Mouse (Mus musculus) MEL (cell line): Measurements from ENCODE around the gene Mms19.

Experiments used
- CHD1 ChIP-seq: IDR thresholded peaks from 2 replicates; pipeline ENCODE4 v1.6.1; 2012; ENCODE audit warnings: low read depth, mild to moderate bottlenecking, inconsistent platforms, low read length, improper control_type of control experiment
- CHD2 ChIP-seq: IDR thresholded peaks from 2 replicates; pipeline ENCODE4 v1.6.1; 2011; ENCODE audit warnings: low read length, improper control_type of control experiment
- CTCF ChIP-seq, 3 experiments: IDR thresholded peaks in 2 of 3; conservative IDR thresholded peaks in 1 of 3; 2 replicates each; pipeline ENCODE4 v1.5.1; 2011 to 2012; ENCODE audit warnings: low read length in 3 of 3, low read depth in 2 of 3, mild to moderate bottlenecking in 2 of 3, improper control_type of control experiment in 1 of 3, inconsistent platforms in 1 of 3, mixed read lengths in 1 of 3, moderate library complexity in 1 of 3; ENCODE audit not compliant: control insufficient read depth in 1 of 3, insufficient read depth in 1 of 3, poor library complexity in 1 of 3, severe bottlenecking in 1 of 3
- E2F4 ChIP-seq: IDR thresholded peaks from 2 replicates; pipeline ENCODE4 v1.6.1; 2011; ENCODE audit warnings: low read depth, low read length, improper control_type of control experiment, borderline replicate concordance
- MAFK ChIP-seq: IDR thresholded peaks from 2 replicates; pipeline ENCODE4 v1.6.1; 2011; ENCODE audit warnings: low read depth, mild to moderate bottlenecking, low read length, improper control_type of control experiment, borderline replicate concordance
- MAX ChIP-seq: IDR thresholded peaks from 2 replicates; pipeline ENCODE4 v1.6.1; 2011; ENCODE audit warnings: low read length, improper control_type of control experiment
- POLR2A ChIP-seq, 2 experiments: IDR thresholded peaks; 2 replicates each; pipeline ENCODE4 v1.6.1; 2011 to 2012; ENCODE audit warnings: low read length in 2 of 2, mild to moderate bottlenecking in 2 of 2, control low read depth in 1 of 2, improper control_type of control experiment in 1 of 2, low read depth in 1 of 2, moderate library complexity in 1 of 2; ENCODE audit not compliant: control insufficient read depth in 1 of 2, insufficient read depth in 1 of 2, poor library complexity in 1 of 2
- POLR2AphosphoS2 ChIP-seq: IDR thresholded peaks from 2 replicates; pipeline ENCODE4 v1.6.1; 2011; ENCODE audit warnings: low read length, improper control_type of control experiment
- POLR2AphosphoS5 ChIP-seq: IDR thresholded peaks from 2 replicates; pipeline ENCODE4 v1.6.1; 2012; ENCODE audit warnings: low read depth, borderline replicate concordance, mild to moderate bottlenecking, inconsistent platforms, low read length, moderate library complexity, mixed read lengths
- RAD21 ChIP-seq: IDR thresholded peaks from 2 replicates; pipeline ENCODE4 v1.6.1; 2011; ENCODE audit warnings: mild to moderate bottlenecking, low read depth, low read length, improper control_type of control experiment
- RCOR1 ChIP-seq: IDR thresholded peaks from 2 replicates; pipeline ENCODE4 v1.6.1; 2012; ENCODE audit warnings: low read depth, mild to moderate bottlenecking, inconsistent platforms, low read length, improper control_type of control experiment
- SIN3A ChIP-seq: IDR thresholded peaks from 2 replicates; pipeline ENCODE4 v1.6.1; 2012; ENCODE audit warnings: low read length, improper control_type of control experiment, inconsistent platforms
- USF1 ChIP-seq: IDR thresholded peaks from 2 replicates; pipeline ENCODE4 v1.6.1; 2014; ENCODE audit warnings: low read depth, mild to moderate bottlenecking, inconsistent platforms, low read length, improper control_type of control experiment, moderate library complexity

- no peak for TF ChIP-seq CTCF (IDR thresholded peaks at IDR 0.05 in 2 of 3, conservative IDR thresholded peaks at IDR 0.05 in 1 of 3; ENCODE audit: control insufficient read depth in 1 of 3, insufficient read depth in 1 of 3, low read depth in 2 of 3, low read length in 3 of 3, poor library complexity in 1 of 3, severe bottlenecking in 1 of 3)
- no peak for TF ChIP-seq E2F4
- no peak for TF ChIP-seq USF1
- TF ChIP-seq CHD1: no peak
- TF ChIP-seq CHD2: no peak
- no peak for TF ChIP-seq MAX
- TF ChIP-seq SIN3A: no peak
- no peak for TF ChIP-seq MAFK
- no peak for TF ChIP-seq RCOR1
- no peak for TF ChIP-seq POLR2A (IDR thresholded peaks at IDR 0.05; ENCODE audit: control insufficient read depth in 1 of 2, insufficient read depth in 1 of 2, low read depth in 1 of 2, low read length in 2 of 2, poor library complexity in 1 of 2)
- TF ChIP-seq POLR2AphosphoS2: no peak
- no peak for TF ChIP-seq POLR2AphosphoS5
- no peak for TF ChIP-seq RAD21
These were observed 72.2 kb downstream of the Mms19 start for GRCm38 (mm10) chr19:41908736-41909135.
